Mouse (Mus musculus): ENCODE measurements around the gene Tlcd1.

- TF ChIP-seq SIN3A (IDR thresholded peaks at IDR 0.05; ENCODE audit: low read length) (peak; percentile 81), CTCF (IDR thresholded peaks at IDR 0.05 in 2 of 3, conservative IDR thresholded peaks at IDR 0.05 in 1 of 3; ENCODE audit: control insufficient read depth in 1 of 3, insufficient read depth in 1 of 3, low read depth in 2 of 3, low read length in 3 of 3, poor library complexity in 1 of 3, severe bottlenecking in 1 of 3) (no peak), POLR2AphosphoS2 (IDR thresholded peaks at IDR 0.05; ENCODE audit: low read length) (peak; percentile 80), POLR2AphosphoS5 (IDR thresholded peaks at IDR 0.05; ENCODE audit: borderline replicate concordance, low read depth, low read length) (no peak)
These were observed at the start of gene Tlcd1, which contains the start of gene Nek8 for GRCm38 (mm10) chr11:78176402-78176862.

Data from MEL (cell line).